Mouse (Mus musculus) right cerebral cortex, postnatal 10 days (tissue): ENCODE data around the gene Ifitm6.
A peak's percentile ranks its signal among the peaks of the same experiment; 100 is the strongest.
"Not testable (repeated sequence)": the region's sequence is repeated elsewhere in the genome, so short reads cannot be mapped to it uniquely, and the experiment has no call there.

Source experiments
- DNase-seq, 2 experiments: peaks; one replicate each; pipeline ENCODE4 v3.0.0; 2021; ENCODE audit warnings: low spot score in 2 of 2

The Ifitm6 gene

GRCm38 (mm10) chr7:141017824-141018223 lies at the start of gene Ifitm6:
TSS of gene Ifitm6 (minus strand) at chr7:141017924.
- DNase-seq: not testable (repeated sequence)

- no peak for DNase-seq
These were observed 46.9 kb upstream of the Ifitm6 start for GRCm38 (mm10) chr7:141064576-141064975.

DNA sequence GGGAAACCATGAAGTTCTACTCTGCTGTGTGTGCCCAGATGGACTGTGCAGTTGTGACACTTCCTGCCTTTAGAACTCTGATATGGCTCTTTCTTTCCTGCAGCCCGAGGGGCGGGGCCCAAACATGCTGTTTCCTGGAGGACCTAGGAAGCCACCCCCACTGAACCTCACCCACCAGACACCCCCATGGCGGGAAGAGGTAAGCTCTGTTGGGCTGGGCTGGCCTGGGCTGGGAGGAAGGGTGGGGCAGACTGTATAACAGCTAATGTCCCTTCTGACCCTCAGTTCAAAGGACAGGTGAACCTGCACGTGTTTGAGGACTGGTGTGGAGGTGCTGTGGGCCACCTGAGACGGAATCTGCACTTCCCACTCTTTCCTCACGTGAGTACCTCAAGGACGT lies 46.5 kb upstream of the Ifitm6 start:
- DNase-seq: no peak

DNA sequence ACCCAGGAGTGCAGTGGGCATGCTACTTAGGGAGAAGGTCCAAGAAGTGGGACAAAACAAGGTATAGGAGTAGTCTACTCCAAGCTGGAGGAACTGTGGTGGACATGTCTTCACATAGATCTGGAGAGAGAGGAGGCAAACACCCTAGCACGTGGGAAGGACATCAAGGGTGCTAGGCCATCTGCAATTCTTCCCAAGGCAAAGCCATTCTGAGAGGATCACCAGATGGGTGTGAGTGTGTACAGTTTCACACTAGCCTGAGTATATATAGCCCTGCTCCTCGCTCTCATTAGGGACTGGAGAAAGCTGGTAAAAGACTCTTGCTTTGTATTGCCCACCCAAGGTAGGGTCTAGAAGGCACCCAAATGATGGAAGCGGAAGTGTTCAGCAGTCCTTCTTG lies 45.6 kb upstream of the Ifitm6 start:
- peak in 1 of 2 experiments; percentile 59 for DNase-seq

DNA sequence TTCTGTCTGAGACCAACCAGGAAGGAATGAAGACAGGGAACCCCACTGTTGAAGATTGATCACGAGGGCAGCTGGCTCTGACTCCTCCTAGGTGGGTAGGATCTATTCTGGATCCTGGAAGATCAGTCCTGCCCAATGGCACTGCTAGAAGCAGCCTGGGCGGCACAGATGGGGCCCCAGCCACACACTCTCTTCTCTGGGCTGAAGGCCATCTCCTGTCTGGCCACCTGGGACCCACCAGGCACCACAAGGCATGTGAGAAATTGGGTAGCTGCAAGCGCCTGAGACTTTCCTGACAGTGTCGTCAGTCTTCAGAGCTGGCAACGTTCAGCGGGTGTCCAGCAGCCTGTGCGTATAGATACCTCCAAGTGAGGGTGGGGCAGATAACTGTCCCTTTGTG lies 44.8 kb upstream of the Ifitm6 start:
- DNase-seq: peak in 1 of 2 experiments; percentile 57

DNA sequence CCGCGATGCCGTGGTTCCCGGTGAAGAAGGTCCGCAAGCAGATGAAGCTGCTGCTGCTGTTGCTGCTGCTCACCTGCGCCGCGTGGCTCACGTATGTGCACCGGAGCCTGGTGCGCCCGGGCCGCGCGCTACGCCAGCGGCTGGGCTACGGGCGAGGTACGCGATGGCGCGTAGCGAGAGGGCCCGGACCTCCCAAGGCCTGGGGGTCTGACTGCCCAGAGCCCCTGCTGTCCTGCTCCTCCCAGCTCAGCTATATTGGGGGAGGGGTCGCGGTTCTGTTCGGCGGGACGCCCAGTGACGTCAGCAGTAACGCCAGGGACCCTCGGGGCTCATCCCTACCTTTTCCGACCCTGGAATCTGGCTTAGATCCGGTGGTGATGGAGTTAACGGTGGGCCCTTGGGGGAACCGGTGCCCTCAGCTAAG lies 43.6 kb upstream of the Ifitm6 start:
- peak; percentile 64 to 65 for DNase-seq

DNA sequence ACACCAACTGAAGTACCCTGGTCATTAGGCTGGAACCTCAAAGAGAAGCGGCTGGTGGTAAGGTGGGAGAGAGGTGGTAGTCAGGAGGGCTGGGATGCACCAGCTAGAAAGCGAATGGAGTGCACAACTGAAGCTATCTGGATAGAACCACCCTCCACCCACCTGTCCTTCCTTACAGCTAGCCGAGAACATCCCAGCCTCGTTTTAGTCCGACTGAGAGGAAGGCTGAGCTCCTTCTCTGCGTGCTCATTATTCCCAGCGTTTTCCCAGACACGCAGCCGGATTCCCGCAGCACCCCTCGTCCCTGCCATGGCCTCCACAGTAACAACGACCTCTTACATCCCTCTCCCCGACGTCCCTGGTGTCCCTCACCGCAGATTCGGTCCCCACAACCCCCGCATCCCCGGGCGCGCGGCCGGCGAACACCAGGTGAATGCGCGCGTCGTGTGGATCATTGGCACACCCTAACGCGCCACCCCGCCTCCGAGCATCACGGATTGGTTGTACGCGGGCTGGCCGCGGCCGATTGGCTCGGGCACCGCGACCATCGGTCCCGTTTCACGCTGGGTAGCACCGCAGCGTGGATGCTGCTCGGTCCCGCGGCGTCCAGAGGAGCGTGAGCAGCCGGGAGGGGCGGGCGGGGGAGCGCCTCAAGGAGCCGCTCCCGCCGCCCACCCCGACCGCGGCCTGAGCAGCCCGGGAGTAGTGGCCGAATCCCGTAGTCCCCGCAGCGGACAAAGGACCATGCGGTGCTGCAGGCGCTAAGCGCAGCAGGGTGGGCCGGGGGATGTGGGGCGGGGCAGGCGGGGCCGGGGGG lies 42.9 kb upstream of the Ifitm6 start, which contains the start of gene B4galnt4:
Gene B4galnt4 (plus strand): TSS at position 679 of the 817 bp plus-strand sequence.
- peak; percentile 96 to 97 for DNase-seq

DNA sequence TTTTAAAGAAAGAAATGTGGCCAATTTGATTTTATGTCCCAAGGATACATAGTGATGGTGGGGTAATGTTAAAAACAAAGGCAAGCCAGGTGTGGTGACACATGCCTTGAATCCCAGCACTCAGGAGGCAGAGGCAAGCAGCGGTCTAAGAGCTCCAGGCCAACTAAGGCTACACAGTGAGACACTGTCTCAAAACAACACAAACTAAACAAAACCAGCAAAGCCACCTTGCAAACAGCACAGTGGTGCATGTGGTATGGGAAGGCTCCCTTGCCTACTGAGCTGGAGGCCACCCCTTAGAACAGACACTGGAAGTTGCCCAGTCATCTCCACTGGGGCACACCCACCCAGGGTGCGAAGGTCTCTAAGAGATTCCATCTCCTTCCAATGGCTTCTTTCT lies 42.2 kb upstream of the Ifitm6 start:
- DNase-seq: no peak

GRCm38 (mm10) chr7:141058601-141059341 lies 41.0 kb upstream of the Ifitm6 start:
- DNase-seq: no peak

DNA sequence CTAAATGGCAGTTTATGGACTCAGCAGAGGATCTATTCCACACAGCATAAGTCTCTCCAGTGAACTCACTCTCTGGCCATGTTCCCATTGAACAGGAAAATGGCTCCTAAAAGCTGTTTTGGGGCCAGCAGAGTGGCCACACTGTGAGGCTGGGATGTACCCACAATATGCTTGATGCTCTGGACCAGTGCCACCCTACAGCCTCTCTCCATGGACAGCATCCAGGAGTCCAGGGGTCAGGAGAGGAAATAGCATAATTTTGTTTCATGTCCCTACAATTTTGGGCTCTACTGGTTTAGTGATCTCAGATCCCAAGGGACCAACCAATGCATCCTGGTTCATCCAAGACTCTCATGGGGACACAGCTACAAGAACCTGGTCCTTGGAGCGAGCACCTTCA lies 39.8 kb upstream of the Ifitm6 start:
- DNase-seq: no peak

DNA sequence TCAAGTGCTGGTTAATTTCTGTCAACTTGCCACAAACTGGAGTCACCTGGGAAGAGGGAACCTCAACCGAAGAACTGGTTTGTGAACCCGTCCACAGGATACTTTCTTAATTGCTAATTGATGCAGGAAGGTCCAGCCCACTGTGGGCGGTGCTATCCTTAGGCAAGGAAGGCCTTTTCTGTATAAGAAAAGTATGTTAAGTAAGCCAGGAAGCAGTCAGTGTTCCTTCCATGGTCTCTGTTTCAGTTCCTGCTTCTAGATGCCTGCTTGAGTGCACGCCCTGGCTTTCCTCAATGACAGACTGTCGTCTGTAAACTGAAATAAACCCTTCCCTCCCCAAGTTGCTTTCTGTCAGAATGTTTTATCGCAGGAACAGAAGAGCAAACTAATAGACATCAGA lies 39.3 kb upstream of the Ifitm6 start:
- no peak for DNase-seq

DNA sequence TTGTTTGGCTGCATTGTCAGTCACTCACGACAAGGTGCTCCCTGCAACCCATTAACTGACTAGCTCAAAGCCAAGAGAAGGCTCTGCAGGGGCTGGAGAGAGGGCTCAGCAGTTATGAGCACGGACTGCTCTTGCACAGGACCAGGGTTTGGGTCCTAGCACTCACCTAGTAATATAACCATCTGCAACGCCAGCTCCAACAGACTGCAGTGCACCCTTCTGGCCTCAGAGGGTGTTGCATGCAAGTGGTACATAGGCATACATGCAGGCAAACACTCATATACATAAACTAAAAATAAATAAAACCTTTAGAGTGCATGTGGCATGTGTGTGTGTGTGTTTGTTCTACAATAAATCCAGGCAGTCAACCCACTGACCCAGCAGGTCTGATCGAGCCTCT lies 38.1 kb upstream of the Ifitm6 start:
- DNase-seq: no peak

GRCm38 (mm10) chr7:141052421-141052820 lies 34.7 kb upstream of the Ifitm6 start:
- DNase-seq: no peak

DNA sequence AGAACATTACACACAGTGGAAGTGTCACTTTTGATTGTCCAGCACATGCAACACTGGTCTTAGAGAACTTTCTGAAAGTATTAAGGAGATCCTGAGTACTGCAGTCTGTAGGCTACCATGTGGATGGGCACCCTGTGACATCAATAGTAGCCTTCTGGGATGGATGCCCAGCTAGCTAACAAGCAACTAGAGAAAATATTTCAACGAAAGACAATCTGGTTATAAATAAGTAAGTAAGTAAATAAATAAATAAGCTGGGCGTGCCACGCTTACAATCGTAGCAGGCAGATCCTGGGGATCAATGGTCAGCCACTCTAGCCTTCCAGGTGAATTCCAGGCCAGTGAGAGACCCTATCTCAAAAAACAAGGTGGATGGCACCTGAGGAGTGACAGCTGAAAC lies 34.3 kb upstream of the Ifitm6 start:
- no peak for DNase-seq

DNA sequence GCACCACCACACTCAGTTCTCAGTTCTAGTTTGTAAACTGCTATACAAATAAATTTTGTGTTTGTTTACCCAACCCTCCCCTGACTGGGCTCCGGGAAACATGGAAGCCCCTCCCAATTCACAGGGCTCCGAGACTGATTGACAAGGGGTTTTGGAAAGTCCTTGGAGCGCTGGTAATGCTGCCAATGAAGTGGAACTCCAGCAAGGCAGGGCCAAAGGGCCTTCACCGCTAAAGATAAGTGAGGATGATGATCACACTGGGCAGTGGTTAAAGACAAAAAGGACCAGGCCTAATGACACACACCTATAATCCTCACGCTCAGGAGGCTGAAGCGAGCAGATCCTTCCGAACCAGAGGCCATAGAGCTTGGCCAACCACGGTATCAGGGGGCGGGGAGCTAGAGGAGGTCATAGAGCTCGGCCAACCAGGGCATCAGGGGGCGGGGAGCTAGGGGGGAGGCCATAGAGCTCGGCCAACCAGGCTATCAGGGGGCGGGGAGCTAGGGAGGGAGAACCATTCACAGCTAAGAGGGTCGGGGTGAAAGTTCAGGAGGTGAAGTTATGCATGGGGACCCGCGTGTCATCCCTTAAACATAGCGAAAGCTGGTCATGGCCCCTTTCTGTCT lies 33.4 kb upstream of the Ifitm6 start:
- DNase-seq: no peak

DNA sequence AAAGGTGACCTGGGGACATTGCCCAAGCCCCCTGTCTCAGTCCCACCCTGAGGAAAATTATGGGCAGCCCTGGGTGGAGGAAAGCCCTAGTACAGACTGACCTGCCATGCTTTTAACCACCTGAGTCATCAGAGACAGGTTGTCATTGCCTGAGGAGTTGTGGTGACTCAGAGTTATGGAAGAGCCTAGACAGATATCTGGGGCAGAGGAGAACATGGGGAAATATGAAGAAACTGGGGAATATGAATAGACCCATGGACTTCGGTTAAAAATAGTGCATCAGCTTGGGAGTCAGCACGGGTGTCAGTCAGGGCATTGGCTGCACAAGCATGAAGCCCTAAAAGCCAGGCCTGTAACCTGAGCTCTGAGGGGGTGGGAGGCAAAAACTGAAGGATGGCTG lies 31.6 kb upstream of the Ifitm6 start:
- no peak for DNase-seq

- DNase-seq: peak; percentile 92 to 94
These were observed 30.8 kb upstream of the Ifitm6 start for GRCm38 (mm10) chr7:141048226-141049218.

GRCm38 (mm10) chr7:141047581-141048225 lies 30.0 kb upstream of the Ifitm6 start:
- peak; percentile 84 to 90 for DNase-seq

DNA sequence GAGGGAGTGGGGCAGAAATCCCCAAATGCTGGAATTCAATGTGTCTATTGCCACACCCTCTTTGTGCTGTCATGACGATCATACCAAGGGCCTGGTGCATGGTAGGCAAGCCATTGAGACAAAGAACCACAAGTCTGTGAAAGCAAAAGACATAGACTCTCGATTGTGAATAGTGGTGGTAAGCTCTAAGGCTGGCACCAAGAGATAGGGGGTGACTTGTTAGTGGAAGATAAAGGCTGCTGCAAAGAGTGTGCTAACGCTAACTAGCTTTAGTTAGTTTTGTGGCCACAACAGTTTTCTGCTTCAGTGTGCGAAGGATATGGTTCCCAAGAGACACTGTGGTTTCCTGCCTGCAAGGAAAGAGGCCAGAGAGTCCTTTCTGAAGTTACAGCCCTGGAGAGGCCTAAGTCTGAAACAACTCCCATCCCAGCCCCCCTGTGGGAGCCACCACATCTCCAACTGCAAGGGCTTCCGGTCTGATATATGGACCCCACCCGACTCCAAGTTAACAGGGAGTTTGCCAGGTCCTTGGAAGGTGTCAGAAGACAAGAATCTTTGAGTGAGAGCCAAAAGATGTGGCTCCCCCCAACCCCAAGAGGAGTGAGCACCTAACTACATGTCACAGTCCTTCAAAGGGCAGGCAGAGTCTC lies 29.3 kb upstream of the Ifitm6 start:
- DNase-seq: no peak

- DNase-seq: no peak
These were observed 24.8 kb upstream of the Ifitm6 start for GRCm38 (mm10) chr7:141042539-141042938.
